Mouse (Mus musculus): Measurements from ENCODE around the gene Ddx23.

- no peak for TF ChIP-seq CTCF (IDR thresholded peaks at IDR 0.05; ENCODE audit: low read depth)
- TF ChIP-seq EP300 (optimal IDR thresholded peaks at IDR 0.05): no peak
Observed at GRCm38 (mm10) chr15:98622199-98622598, 40.5 kb downstream of the Ddx23 start.
